Mouse (Mus musculus): ENCODE measurements around the gene Gm20388. TPM values are rescaled to one million over a fixed set of nuclear protein-coding genes. Genes with fewer than 3 reads are reported as not detected.

The Gm20388 gene
- total and polyA plus RNA-seq, 2 experiments from 2014 or later = 17.3 TPM; not detected in 1

DNA sequence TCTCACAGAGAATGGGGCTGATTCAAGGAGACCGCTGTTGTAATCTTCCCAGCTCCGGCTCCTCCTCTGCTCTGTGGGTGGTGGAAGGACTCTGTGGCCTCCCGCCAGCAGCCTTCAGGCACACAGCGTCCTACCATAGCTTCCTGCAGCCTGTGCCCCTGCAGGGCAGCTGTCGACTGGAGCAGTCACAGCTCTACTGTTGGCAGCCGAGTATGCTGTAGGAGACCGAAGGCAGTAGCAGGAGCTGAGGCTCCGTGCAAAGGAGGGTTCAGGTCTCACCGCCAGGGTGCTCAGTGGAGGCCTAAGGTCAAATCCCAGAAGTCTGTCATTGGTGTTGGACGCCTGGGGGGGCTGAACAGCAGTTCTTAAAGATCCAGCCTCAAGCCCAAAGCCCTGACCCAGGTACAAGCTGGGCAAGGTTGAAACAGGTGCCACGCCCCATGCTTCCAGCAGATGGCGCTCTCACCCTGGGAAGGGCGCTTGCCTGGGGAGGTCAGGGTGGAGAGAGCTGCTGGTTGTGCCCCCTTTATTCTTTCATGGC lies 390.0 kb downstream of the Gm20388 start:
- H3K4me2 ChIP-seq (ENCODE audit: low read depth, low read length) = peak overlapping the region; percentile 50

DNA sequence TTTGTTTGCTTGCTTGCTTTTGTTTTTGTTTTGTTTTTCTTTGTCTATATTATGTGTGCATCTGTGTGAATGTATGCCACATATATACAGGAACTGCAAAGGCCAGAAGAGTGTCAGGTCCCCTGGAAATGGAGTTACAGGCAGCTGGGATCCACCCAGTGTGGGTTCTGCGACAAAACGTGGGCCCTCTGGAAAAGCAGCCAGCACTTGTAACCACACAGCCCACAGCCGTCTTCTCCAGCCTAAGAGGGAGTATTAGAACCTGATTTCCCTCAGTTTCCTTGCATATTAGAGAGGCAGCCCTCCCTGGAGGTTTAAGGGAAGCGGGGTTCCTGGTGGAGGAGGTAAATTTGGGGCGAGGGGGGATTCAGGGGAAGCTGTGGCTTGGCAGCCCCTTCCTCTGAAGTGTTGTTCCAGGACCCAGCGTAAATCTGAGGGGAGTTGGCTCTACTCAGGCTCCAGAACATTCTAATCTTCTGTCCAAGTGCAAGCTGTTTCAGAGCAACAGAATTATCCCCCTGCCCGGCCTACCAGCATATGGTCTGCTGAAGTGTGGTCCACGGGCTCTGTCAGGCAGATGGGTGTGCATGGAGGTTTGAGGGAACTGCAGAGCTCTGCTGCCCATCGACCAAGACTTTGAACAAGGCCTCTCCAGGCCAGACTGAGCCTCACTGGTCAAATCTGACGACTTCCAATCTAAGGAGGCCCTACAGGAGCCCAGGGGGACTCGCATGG lies 392.5 kb downstream of the Gm20388 start:
- Histone ChIP-seq H3K9ac (replicated peaks; ENCODE audit: low read depth, low read length) (no peak overlapping the region), H3K9me3 (replicated peaks; ENCODE audit: control insufficient read depth, low read length) (no peaks in the 10 kb centered on the region), H3K36me3 (replicated peaks; ENCODE audit: control insufficient read depth, insufficient read depth, low read length) (no peaks in the 10 kb centered on the region), H3K4me3 (ENCODE audit: low read depth, low read length) (no peak overlapping the region), H3K27me3 (ENCODE audit: control insufficient read depth, insufficient read depth, low read length) (no peaks in the 10 kb centered on the region), H3K4me2 (ENCODE audit: low read depth, low read length) (no peak overlapping the region), H3K27ac (ENCODE audit: low read depth) (no peak overlapping the region), H3K4me1 (ENCODE audit: control insufficient read depth, insufficient read depth) (peaks cover 22% of the 10 kb centered on the region)
- no peak for ATAC-seq (ENCODE audit: insufficient read depth, low read depth)
- TF ChIP-seq EP300 (IDR thresholded peaks at IDR 0.05; ENCODE audit: low read depth) (no peak), CTCF (IDR thresholded peaks at IDR 0.05; ENCODE audit: low read depth) (no peak)
- DNase-seq (ENCODE audit: low spot score) = no peak
- 79% methylated on average over 11 of the region's 11 CpGs for WGBS

More for the DNA sequence above, 390.0 kb downstream of the Gm20388 start:
- Histone ChIP-seq H3K9ac (replicated peaks; ENCODE audit: low read depth, low read length) (no peak overlapping the region), H3K4me3 (ENCODE audit: low read depth, low read length) (no peak overlapping the region), H3K27ac (ENCODE audit: low read depth) (peak overlapping the region; percentile 84), H3K9me3 (replicated peaks; ENCODE audit: control insufficient read depth, low read length) (no peaks in the 10 kb centered on the region), H3K36me3 (replicated peaks; ENCODE audit: control insufficient read depth, insufficient read depth, low read length) (no peaks in the 10 kb centered on the region), H3K27me3 (ENCODE audit: control insufficient read depth, insufficient read depth, low read length) (no peaks in the 10 kb centered on the region), H3K4me1 (ENCODE audit: control insufficient read depth, insufficient read depth) (peaks cover 10% of the 10 kb centered on the region; the same call in 1 of the 2 replicates)
- ATAC-seq (ENCODE audit: insufficient read depth, low read depth) = peak; percentile 91
- peak; percentile 88 for DNase-seq (ENCODE audit: low spot score)
- TF ChIP-seq EP300 (IDR thresholded peaks at IDR 0.05; ENCODE audit: low read depth) (no peak), CTCF (IDR thresholded peaks at IDR 0.05; ENCODE audit: low read depth) (peak; percentile 87)
- whole genome bisulfite sequencing = 5% methylated on average over 13 of the region's 13 CpGs

DNA sequence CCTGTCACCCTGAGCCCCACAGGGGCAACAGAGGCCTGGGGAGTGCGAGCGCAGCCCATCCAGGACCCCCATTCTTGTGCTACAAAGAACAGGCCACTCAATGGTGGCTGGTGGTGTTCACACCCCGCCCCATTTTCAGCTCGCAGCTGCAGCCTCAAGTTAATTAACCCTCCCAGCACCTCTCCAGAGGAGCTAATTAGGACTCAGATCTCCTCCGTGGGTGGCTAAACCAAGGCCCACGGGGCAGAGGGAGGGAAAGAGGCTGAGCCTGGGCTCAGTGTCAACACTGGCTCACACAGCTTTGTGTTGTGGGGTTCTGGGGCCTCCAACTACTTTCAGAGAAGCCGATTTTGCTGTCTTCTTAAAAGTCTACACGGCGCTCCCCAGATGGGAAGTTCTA lies 393.5 kb downstream of the Gm20388 start:
- peaks cover 32% of the 10 kb centered on the region for H3K4me1 ChIP-seq (ENCODE audit: control insufficient read depth, insufficient read depth)
- 81% methylated on average over 9 of the region's 9 CpGs for WGBS
- no peak overlapping the region for H3K9ac ChIP-seq (replicated peaks; ENCODE audit: low read depth, low read length)

DNA sequence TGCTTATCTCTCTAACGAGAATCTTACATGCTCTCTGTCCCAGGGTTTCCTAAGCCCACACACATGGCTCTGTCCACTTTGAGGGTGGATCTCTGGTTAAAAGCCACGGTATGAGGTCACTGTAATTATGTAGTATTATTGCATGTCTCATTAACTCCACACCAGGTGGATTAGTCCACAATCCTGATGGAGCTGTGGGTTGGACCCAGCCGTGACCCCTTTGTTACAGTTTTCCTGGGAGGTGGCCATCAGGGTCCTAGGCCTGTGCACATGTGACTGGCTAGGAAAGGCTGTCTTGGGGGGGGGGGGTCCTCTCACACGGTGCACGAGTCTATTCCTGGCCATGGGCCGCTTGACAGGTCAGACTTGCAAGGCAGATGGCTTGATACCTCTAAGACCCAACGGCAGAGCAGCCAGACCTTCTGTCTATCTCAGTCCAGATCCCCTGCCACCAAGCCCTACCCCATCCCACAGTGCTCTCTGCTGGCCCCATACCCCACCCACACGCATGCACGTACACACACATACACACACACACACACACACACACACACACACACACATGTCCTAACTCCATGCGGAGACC lies 395.3 kb downstream of the Gm20388 start:
- Histone ChIP-seq H3K27me3 (ENCODE audit: control insufficient read depth, insufficient read depth, low read length) (no peaks in the 10 kb centered on the region), H3K4me1 (ENCODE audit: control insufficient read depth, insufficient read depth) (peaks cover 29% of the 10 kb centered on the region), H3K9ac (replicated peaks; ENCODE audit: low read depth, low read length) (no peak overlapping the region), H3K36me3 (replicated peaks; ENCODE audit: control insufficient read depth, insufficient read depth, low read length) (no peaks in the 10 kb centered on the region), H3K4me3 (ENCODE audit: low read depth, low read length) (no peak overlapping the region), H3K4me2 (ENCODE audit: low read depth, low read length) (no peak overlapping the region), H3K9me3 (replicated peaks; ENCODE audit: control insufficient read depth, low read length) (no peaks in the 10 kb centered on the region), H3K27ac (ENCODE audit: low read depth) (no peak overlapping the region)
- ATAC-seq (ENCODE audit: insufficient read depth, low read depth) (no peak), DNase-seq (ENCODE audit: low spot score) (no peak)
- TF ChIP-seq EP300 (IDR thresholded peaks at IDR 0.05; ENCODE audit: low read depth) = no peak
- WGBS = 80% methylated on average over 10 of the region's 10 CpGs

More for the DNA sequence above, 393.5 kb downstream of the Gm20388 start:
- Histone ChIP-seq H3K4me2 (ENCODE audit: low read depth, low read length) (no peak overlapping the region), H3K4me3 (ENCODE audit: low read depth, low read length) (no peak overlapping the region), H3K27ac (ENCODE audit: low read depth) (no peak overlapping the region), H3K36me3 (replicated peaks; ENCODE audit: control insufficient read depth, insufficient read depth, low read length) (no peaks in the 10 kb centered on the region), H3K9me3 (replicated peaks; ENCODE audit: control insufficient read depth, low read length) (no peaks in the 10 kb centered on the region), H3K27me3 (ENCODE audit: control insufficient read depth, insufficient read depth, low read length) (no peaks in the 10 kb centered on the region)
- DNase-seq (ENCODE audit: low spot score) (no peak), ATAC-seq (ENCODE audit: insufficient read depth, low read depth) (no peak)
- TF ChIP-seq EP300 (IDR thresholded peaks at IDR 0.05; ENCODE audit: low read depth) (no peak), CTCF (IDR thresholded peaks at IDR 0.05; ENCODE audit: low read depth) (no peak)

DNA sequence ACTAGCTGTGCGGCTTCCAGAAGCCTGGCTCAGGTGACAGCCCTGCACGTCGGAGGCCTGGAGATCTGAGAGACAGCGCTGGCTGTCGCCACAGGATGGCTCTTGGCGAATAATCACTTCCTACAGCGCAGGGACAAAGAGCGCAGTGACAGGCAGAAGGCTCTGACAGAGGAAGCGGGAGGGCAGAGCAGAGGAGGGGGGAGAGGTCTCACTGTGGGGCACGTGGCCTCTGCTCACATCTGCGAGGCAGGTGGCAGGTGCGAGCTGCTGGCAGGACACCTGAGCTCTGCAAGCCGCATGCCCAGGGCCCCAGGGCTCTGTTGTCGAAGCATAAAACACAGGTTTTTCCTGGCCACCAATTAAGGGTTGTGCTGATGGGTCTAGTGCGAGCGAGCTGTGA lies 396.5 kb downstream of the Gm20388 start:
- Histone ChIP-seq H3K27ac (ENCODE audit: low read depth) (0 out of 2 replicates have a peak overlapping the region, but pooled peaks have one; percentile 28), H3K4me1 (ENCODE audit: control insufficient read depth, insufficient read depth) (peaks cover 29% of the 10 kb centered on the region), H3K4me2 (ENCODE audit: low read depth, low read length) (peak overlapping the region; percentile 9; the same call in 1 of the 2 replicates), H3K9ac (replicated peaks; ENCODE audit: low read depth, low read length) (no peak overlapping the region), H3K9me3 (replicated peaks; ENCODE audit: control insufficient read depth, low read length) (no peaks in the 10 kb centered on the region), H3K27me3 (ENCODE audit: control insufficient read depth, insufficient read depth, low read length) (no peaks in the 10 kb centered on the region), H3K4me3 (ENCODE audit: low read depth, low read length) (no peak overlapping the region), H3K36me3 (replicated peaks; ENCODE audit: control insufficient read depth, insufficient read depth, low read length) (no peaks in the 10 kb centered on the region)
- 0 out of 2 replicates have a peak, but pooled peaks have one; percentile 34 for ATAC-seq (ENCODE audit: insufficient read depth, low read depth)
- no peak for DNase-seq (ENCODE audit: low spot score)
- TF ChIP-seq CTCF (IDR thresholded peaks at IDR 0.05; ENCODE audit: low read depth) = no peak
- TF ChIP-seq EP300 (IDR thresholded peaks at IDR 0.05; ENCODE audit: low read depth) = no peak
- 19% methylated on average over 16 of the region's 16 CpGs for WGBS
